Mouse (Mus musculus) layer of hippocampus, adult 8-10 months (tissue): ENCODE measurements around the gene Ldb3. TPM values are rescaled to one million over a fixed set of nuclear protein-coding genes. Genes with fewer than 3 reads are reported as not detected.

ENCODE experiments used
- DNase-seq, 2 experiments: peaks; one replicate each; pipeline ENCODE4 v3.0.0; 2022; ENCODE audit warnings: low spot score in 2 of 2
- total RNA-seq, 4 experiments: library from RNA; stranded (reverse); gene quantifications; 2 replicates each; pipeline ENCODE4 v1.2.4; 2022

Ldb3 gene
- total RNA-seq, 4 experiments from 2014 or later = 4.1 to 4.8 (median 4.3) TPM

GRCm38 (mm10) chr14:34561647-34562046 lies 26.8 kb downstream of the Ldb3 start:
- no peak for DNase-seq

DNA sequence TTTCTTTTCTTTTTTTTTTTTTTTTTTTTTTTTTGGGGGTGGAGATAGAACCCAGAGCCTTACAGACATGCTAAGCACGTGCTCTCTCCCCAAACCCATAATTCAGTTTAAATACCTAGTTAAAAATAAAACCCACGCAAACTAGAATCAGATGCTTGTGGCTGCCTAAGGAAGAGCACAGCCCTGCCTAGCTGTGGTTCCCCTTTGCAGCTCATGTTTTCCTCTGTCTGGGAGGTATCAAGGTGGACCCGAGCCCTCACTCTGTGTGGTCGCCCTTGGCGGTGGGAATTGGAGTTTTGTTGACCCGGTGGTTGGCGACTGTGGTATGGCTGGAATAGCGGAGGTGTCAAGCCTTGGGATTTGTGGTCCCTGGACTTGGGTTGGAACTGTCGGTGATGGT lies 29.5 kb downstream of the Ldb3 start:
- no peak for DNase-seq

DNA sequence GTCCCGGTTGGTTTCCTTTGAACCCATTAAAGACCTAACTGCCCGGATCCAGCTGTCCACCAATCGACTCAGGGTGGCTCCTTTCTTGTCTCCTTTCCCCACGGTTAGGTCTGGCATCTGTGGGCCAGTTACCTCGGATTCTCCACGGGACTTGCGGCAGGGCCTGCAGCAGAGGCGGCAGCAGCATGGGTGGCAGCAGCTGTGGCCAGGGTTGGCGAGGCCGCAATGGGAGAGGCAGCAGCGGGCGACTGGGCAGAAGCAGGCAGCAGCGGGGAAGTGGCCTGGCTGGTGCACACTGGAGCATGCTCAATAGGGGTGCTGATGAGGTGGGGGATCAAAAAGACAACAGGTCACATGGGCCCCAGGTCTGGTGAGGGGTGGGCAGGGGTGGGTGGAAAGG lies 33.3 kb downstream of the Ldb3 start:
- no peak for DNase-seq

DNA sequence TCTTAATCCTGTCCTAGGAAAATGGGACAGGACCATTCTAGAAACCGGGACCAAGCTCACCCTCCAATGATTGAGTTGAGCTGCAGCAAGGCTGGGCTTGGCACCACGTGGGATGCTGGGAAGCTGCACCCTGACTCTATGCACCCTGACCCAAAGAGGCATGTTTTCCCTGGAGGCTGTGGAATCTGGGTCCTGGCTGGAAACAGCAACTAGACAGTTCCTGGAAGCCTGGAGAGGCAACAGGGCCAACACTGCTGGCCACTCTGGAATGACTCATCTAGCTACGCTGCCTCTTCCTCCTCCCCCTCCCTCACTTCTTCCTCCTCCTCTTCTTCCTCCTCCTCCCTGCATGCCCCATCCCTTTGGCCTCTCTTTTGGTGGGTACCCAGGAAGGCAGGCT lies 34.4 kb downstream of the Ldb3 start:
- no peak for DNase-seq

DNA sequence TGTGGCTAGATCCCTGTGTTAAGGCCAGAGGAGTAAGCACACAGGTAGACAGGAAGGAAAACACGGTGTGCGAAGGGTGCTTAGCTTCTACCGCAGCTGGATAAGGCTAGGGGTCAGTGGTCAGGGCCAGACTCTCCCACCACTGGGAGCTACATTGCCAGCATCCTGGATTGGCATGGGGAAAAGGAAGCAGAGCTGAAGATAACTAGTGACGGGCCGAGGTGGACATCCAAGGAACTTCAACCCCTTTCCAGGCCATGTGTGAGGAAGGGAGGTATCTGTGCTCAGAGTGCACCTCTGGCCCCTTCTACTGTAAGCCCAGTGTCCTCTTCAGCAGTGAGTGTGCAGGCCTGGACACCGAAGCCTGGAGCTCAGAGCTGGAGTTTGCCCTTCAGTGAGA lies 35.0 kb downstream of the Ldb3 start:
- DNase-seq = no peak

DNA sequence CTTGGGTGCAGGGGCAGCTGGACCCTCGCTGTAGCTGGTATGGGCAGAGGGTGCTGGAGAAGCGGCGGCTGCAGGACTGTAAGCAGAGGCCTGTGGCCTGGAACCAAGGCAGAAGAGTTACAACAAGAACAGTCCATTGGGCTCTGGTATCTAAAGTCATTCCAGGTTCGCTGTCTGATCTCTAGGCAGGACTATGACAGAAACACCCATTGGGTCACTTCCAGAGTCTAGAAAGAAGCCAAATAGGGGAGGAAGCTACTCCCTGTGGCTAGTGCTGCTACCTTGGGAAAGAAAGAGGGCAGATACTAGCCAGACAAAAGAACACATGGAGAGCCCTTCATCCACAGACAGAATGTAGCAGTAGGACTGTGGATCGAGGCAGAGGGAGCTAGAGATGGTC lies 36.3 kb downstream of the Ldb3 start:
- DNase-seq = no peak

DNA sequence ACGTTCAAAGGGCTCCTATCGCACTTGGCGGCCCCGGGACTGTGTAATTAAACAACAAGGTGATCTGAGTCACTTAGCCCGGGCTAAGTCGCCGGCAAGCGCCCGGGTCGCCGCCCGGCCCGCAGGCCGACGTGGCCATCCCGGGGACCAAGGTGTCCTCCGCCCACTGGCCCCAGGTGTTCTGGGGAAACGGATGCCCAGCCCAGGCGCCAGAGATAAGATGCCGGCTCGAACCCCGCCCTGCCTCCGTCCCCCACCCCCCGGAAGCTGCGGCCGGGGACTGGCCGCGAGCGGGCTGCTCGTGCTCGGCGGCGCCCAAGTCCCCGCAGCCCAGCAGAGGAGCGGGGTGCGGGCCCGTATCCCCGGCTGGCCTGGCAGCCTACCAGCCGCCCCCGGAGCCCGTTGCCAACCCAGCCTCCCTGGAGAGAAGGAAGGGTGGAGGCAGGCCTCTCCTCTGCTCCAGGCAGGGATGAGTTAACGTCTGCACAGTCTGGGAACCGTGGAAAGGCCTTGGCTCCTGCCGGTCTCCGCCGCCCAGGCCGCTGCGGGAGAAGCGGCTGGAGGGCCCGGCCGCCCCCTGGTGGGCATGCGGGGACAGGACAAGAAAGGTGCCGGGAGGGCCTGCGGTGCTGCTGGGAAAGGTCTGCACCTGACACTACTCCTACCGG lies 39.3 kb downstream of the Ldb3 start:
- peak; percentile 71 to 75 for DNase-seq

DNA sequence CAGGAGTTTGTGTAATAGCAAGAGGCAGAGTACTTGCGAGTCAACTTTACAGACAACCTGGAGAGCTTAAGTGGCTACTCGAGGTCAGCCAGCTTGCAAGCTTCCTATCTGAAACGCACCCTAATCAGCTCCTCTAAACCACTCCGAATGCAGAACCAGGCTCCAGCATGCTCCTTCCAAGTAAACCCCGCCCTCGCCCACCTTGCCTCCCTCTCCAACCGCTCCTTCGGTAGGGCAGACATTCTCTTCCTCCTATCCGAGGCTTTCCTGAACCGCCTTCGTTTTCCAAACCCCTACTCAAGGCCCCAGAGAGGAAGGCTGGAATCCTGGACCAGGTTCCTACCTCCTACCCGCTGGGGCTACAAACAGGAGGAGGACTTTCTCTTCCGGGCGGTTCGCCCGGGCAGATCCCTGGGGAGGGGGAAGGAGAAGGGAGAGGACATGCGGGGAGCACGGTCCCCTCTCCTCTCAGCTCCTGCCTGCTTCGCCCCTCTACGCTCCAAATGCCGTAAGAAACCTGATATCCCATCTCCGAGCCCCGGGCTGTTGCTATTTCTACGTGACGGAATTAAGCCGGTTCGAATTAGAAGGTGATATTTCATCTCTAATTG lies 40.0 kb downstream of the Ldb3 start:
- peak in 1 of 2 experiments; percentile 43 for DNase-seq

GRCm38 (mm10) chr14:34544545-34544944 lies 43.9 kb downstream of the Ldb3 start:
- no peak for DNase-seq

GRCm38 (mm10) chr14:34544001-34544400 lies 44.5 kb downstream of the Ldb3 start:
- DNase-seq = no peak

- no peak for DNase-seq
Observed at GRCm38 (mm10) chr14:34543596-34543995, 44.9 kb downstream of the Ldb3 start.

GRCm38 (mm10) chr14:34541896-34542295 lies 46.6 kb downstream of the Ldb3 start:
- DNase-seq = no peak

- DNase-seq = no peak
Observed at GRCm38 (mm10) chr14:34540685-34541162, 47.8 kb downstream of the Ldb3 start.

DNA sequence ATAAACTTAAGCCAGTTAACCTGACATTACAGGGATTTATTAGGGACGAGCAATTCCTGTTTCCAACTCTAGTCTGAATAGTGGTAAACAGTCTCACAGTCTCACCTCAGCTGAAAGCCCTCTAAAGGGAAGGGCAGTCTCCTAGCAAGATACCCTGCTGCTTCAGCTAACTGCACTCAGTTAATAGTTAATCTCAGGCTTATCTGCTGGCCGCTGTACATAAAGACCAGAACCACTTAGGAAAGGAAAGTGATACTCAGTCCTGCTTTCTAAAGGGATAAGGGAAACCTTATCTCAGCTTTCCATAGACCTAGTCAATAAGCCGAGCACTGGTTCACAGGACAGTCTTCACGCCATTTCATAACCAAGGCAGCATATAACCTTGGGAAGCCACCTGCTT lies 52.6 kb downstream of the Ldb3 start:
- DNase-seq = no peak

DNA sequence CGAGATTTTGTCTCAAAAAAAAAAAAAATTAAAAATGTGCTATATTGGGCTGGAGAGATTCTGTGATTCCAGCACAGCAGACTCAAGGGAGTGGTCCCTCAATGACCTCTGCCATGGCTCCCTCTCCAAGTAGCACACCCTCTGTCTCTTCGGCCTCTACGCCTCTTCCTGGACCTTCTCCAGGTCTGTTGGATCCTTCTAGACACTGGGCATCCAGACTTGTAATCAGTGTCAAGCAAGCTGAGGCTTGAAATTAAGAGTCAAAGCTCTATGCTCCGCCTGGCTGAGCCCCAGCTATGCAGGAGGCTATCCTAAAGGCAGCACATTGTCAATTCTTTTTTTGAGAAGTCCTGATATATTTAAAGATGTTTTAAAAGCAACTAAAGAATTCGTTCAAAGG lies 54.9 kb downstream of the Ldb3 start:
- no peak for DNase-seq

- no peak for DNase-seq
Observed at GRCm38 (mm10) chr14:34532536-34532935, 55.9 kb downstream of the Ldb3 start.

DNA sequence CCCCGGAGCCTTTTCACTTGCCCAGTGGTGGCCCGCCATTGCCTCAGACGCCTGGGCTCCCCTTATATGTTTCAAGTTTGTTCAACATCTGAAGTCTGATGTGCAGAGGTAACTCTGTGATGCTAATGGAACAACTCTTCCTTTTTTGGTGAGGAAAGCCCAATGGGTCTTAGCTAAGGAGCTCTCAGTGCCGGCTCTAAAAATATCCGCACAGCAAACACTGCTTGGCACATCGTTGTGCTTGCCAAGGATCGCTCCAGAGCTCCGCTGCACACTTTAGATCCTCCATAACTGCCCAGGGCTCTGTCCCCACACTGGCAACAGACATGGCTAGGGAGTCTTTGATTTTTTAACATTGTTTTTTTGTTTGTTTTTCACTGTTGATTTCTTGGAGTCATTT lies 59.7 kb downstream of the Ldb3 start:
- no peak for DNase-seq

GRCm38 (mm10) chr14:34522701-34523100 lies 65.8 kb downstream of the Ldb3 start, which contains the start of gene 9230112D13Rik:
Gene 9230112D13Rik (minus strand): TSS chr14:34522801.
- no peak for DNase-seq

DNA sequence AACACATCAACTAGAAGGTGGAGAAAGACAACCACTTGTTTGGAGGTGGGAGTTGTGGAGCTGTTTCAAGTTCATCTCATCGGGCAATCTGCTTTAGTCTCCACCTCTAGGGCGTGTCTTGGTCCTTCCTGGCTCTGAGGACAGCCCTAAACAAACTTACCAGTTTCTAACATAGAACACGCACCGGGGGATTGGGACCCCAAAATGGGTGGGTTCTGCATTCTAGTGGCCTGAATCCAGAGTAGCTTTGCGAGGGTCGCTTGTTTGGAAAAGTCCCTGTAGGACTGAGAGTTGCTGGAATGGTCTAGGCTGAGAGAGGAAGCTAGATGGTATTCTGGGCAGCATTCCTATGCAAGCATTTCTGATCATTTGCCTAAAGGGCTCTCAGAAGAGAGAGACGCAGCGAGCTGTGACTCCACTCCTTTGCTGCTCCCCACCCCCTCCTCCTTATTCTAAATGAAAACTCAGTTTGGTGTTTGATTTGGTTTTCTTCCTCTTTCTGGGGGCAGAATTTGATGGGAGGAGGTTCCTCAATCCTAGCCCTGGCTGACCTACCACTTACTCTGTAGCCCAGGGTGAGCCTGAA lies 70.4 kb downstream of the Ldb3 start:
- DNase-seq = no peak

DNA sequence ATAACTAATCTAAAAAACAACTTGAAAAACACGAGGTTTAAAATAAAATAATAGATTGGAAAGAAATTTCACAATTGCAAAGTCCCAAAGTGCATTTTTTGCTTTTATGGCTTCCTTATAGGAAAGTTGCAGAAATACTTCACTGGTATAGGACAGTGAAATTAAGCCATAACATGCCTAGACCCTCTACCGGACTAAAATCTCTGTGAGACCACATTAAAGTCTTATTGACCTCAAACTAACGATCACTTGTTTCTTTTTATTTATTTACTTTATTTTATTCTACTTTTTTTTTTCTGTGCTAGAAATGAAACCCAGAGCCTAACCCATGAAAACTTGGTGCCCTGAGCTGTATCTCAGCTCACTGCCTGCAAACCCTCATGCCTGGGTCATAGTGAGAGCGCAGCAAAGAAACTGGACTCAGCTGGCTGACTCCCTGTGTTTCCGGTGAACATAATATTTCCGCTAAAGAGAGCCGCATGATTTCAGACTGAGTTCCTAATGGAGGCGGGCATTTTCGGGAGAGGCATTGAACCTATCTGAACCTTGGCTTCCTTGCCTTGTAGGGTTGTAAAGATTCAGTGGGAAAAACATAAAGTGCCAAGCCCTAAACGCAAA lies 71.4 kb downstream of the Ldb3 start:
- no peak for DNase-seq

- no peak for DNase-seq
Observed at GRCm38 (mm10) chr14:34515860-34516259, 72.6 kb downstream of the Ldb3 start.

DNA sequence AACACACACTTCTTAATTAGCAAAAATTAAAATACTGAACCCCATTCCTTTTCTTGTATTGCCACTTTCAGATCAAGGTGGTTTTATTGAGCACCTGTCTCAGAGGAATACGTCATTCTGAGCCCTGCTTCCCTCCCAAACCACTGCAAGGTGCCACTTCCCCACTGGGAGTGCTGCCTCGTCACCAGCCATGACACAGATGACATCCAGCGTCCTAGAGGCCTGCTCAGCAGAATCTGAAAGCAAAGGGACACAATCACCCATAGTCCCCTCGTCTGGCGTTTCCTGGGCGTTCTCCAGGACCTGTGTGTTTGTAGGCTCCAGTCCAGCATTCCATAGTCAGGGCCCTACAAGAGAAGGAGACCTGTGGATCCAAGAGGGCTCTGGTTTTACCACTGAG lies 74.4 kb downstream of the Ldb3 start:
- DNase-seq = no peak
